Mouse (Mus musculus) heart, adult 9 months (tissue): ENCODE data around the gene Gm20479.

Experiments used
- DNase-seq, 2 experiments: peaks; one replicate each; pipeline ENCODE4 v3.0.0; 2022; ENCODE audit warnings: low spot score in 2 of 2

The Gm20479 gene

DNA sequence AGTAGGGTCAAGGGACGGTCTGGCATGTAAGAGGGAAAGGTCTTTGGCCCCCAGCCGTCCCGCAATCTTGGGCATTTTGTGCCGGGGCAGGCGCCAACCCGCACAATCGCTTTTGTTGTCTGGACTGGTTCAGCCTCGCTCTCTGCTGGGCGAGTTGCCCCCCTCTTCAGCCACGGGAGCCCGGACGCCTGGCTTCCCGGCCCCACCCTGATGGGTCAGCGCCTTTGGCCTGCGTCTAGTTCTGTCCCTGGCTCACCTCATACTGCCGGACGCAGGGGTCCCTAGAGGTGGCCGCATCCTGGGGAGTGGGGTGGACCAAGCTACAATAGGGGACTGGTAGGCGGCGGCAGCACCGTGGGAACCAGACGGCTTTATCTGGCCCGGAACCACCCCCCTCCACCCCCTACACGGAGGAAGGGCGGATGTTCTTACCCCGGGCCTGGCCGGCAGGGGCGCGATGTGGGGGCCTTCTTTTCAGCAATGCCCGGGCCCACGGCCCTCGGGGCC lies 22.8 kb downstream of the Gm20479 start:
- peak; percentile 88 to 91 for DNase-seq

DNA sequence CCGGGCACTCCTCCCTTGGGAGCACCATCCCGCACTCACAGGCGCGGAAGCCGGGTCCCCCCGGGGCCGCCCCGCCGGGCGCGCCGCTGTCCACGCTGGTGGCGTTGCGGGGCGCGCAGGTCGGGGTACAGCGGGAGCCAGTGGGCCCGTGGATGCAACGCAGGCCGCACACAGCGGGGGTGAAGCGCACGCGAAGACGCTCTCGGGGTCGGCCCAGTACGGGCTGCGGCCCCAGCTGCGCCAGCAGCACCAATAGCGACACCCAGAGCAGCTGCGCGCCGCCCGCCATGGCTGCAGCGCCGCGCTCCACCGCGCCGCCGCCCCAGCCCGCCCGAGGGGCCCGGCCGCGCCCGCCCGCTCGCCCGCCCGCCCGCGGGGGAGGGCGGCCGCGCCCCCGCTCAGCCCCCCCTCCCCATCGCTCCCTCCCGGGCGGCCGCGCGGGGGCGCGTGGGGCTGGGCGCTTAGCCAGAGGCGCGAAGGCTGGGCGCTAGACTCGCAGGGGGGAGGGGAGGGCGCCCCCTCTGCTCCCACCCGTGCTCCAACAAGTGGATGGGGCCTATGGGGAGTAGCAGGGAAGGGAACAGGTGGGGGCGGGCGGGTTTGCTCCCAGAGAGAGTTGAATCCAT lies 23.8 kb downstream of the Gm20479 start:
- peak; percentile 59 to 67 for DNase-seq

DNA sequence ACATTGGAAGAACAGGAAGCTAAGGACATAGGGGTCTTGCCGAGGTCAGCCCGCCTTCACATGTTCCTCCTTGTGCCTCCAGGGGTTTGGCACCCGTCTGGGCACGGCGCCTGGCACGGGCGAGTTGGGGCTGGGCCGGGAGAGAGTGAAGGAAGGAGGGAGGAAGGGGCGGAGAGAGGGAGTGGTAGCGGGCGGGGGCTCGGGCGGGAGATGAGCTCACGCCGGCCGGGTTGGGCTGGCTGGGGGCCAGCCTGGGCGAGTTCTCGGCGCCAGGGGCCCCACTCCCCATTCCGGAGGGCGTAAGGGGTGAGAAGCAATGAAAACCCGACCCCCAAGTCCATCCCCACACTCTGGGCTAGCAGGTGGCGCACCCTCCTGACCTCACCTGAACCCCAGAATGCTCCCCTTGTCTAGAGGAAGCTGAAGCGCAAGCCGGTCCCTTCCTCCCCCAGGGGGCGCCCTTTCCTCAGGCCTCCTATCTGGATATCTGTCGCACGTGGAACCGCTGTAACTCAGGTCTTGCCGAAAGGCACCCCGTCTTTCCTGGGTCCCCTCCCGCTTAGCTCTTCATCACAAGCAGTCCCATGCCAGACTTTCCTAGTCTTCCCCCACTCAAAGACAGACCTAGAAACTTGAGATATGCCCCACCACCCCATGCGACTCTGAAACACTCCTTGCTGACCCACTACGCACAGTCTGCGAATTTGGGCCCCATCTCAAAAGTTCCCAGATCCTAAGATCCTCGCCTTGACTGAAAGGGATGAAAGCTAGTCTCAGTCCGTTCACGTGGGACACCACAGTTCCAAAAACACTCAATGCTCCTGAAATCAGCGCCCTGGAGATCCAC lies 24.6 kb downstream of the Gm20479 start:
- DNase-seq: peak; percentile 91 to 94

DNA sequence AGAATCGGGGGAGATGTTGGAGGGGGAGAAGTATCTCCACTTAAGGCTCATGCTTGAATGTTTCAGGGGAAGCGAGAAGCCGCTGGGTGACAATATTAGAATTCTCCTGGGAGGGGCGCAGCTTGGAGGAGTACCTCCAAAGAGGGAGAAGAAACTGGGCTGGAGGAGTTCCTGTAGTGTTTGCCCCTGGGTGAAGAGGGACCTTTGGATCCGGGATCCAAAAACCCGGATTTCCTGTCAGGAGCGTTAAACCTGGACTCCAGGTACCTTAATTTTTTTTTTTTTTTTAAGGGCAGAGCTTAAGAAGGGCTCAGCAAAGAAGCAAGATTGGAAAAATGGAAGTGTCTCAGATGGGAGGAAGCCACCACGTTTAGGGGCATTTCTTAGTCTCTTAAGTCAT lies 25.4 kb downstream of the Gm20479 start:
- DNase-seq: peak in 1 of 2 experiments; percentile 41

DNA sequence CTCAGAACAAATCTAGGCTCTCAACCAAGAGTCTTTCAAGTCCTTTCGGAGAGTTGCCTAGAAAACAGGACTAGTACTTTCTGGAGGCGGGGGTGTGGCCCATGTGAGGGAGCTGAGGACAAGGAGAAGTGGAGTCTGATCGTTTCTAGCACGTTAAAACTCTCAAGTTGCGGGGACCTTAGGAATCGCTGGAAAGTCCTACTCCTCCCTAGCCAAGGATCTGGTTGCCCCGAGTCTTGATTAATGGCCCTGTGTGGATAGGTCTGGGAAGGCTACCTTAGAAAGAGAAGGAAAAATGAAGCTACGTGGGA lies 25.7 kb downstream of the Gm20479 start:
- no peak for DNase-seq

DNA sequence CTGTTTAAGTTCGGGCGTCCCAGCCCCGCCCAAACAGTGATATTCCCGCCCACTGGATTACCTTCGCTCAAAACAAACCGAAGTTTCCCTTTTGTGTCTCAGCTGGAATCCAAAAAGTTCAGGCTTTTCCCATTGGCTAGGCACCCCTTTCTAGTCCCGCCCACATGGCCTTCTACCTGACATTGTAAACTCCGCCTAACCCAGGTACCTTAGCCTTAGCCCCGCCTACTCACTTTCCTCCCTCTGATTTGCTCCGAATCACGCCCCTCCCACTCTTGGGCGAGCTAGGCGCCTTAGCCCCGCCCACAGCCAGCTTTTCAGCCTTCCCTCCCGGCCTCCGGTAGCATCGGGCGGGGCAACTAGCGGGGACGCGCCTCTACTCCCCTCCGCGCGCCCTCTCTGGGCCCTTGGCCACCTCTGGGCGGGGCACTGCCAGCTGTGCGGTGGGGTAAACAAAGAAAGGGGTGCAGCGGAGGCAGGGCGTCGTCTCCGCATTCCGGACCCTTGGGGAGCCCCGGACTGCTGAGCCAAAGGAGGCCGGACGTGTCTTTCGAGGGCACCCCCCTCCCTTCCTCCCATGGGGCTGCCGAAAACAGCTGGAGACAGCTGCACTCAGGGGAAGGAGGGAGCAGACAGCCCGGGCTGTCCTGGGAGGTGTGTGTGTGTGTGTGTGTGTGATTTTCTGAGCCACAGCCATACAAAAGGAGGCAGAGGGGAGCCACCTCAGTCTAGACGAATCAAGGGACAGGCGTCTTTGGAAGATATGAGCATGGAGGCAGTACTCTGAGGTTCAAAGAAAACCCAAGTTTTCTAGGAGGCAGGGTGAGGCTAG lies 26.3 kb downstream of the Gm20479 start:
- peak; percentile 97 to 98 for DNase-seq

DNA sequence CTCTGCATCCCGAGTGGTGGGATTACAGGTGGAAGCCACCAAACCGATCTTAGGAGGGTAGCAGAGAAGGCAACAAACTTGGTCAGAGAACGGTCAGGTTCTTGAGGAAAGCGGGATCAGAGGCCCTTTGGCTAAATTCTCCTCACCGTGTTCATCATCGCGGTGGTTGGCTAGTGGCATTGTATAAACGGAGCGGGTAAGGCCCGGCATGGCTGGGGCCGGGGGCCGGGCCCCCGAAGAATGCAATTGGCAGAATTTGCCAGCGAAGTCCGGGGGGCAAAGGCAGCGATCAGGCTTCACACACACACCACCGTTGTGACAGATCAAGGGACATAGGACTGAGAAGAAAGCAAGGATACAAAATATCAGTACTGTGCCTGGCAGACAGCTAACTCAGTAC lies 27.2 kb downstream of the Gm20479 start:
- no peak for DNase-seq

DNA sequence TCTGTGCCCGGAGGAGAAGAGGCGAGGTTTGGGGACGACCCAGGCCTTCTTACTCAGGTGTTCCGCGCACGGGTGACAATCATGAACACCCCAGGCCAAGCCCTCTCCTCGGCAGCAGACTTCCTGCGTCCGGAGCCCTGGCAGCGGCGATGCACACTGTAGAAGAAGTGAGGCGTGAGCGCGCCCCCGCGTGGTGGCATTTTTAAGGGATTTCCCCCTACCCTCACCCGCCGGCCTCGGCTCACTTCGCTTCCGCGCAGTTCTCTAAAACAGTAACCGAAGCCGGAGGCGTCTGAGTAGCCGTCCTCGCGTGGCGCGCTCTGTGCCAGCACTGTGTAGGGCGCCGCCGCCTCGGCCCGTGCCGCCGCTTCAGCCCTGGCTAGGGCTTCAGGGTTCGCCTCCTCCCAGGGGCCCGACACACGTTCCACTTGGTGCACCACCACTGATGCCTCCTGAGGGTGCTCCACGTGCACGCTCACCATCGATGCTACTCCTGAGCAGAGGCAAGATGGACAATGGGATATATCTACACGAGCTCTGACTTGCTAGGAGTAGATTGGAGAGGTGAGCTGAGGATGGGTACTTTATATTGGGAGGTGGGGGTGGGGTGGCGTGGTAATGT lies 27.8 kb downstream of the Gm20479 start:
- peak; percentile 80 to 82 for DNase-seq

DNA sequence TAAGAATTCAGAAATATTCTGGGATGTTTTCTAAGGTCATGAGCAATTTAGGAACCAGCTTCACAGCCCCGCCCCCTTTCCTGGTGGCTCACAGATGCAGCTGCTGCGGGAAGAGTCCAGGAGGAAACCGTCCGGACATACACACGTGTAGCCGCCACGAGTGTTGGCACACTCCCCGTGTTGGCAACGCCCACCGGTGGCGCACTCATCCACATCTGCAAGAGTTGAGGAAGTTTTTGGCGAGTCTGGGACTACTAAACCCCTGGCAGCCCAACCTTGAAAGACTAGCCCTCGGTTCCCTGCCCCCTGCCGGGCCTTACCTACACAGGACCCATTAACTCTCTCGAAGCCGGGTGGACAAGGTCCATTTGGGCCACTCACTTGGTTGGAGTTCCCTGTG lies 28.6 kb downstream of the Gm20479 start:
- DNase-seq: peak; percentile 83 to 87

DNA sequence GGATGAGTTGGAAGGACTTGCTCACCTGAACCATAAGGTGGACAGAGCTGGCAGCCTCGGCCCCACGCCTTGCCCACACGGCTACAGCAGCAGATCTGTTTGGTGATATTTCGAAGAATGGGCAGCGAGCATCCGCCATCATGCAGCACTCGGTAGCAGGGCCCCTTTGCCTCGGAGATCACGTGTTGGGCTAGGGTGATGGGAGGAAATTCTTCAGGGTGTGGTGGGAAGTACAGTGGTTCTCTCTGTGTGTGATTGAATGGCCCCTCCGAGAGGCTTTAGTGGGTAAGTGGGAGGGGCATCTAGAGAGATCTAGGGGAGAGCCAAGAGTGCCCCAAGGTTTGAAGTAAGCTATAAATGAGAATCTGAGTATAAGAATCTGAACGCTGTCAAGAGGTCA lies 29.1 kb downstream of the Gm20479 start:
- peak in 1 of 2 experiments; percentile 73 for DNase-seq

DNA sequence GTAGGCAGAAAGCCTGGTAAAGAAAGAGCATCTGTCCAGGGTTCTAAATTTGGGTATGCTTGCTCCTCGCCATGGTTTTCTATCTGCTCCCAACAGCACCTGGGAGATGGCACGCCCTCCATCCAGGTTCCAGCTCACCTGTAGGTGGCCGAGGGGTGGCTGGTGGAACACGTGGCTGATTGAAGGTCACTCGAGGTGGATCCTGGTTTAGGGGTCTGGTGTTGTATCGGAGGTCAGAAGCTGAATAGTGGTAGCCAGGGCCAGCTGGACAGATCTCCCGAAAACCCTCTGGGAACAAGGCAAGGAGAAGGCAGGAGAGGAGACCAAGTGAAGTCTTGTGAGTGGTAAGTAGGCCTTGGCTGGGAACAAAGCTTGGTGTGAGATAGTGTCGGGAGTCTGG lies 29.7 kb downstream of the Gm20479 start:
- no peak for DNase-seq

DNA sequence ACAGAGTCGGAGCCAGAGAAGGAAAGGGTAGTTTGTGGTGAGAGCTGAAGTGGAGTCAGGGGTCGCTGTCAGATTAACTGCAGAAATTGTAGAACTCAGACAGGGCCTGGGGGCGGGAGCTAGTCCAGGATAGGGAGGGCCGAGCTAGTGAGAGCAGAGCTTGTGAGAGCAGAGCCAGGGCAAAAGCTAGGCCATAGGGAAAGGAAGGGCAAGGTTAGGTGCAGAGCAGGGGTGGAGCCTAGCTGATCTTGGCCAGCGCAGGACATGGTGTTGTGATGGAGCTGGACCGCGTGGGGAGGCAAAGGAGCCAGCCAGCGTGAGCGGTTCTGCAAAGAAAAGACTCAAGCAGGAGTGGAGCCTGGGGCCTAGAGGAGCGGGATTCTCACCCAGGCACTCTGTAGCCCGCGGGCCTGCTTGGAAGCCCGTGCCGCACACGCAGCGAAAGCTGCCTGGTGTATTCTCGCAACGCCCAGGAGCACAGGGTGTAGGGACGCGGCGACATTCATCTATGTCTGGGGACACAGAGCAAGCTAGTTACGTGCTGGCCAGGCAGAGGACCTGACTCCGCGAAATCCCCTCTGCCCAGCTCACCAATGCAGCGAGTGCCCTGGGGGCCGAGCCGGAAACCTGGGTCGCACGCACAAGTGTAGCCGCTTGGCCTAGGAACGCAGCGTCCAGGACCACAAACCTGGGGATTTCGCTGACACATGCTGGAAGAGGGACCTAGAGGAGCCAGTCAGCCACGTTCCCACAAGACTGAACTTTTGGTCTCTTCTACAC lies 30.9 kb downstream of the Gm20479 start:
- DNase-seq: peak; percentile 68 to 73

DNA sequence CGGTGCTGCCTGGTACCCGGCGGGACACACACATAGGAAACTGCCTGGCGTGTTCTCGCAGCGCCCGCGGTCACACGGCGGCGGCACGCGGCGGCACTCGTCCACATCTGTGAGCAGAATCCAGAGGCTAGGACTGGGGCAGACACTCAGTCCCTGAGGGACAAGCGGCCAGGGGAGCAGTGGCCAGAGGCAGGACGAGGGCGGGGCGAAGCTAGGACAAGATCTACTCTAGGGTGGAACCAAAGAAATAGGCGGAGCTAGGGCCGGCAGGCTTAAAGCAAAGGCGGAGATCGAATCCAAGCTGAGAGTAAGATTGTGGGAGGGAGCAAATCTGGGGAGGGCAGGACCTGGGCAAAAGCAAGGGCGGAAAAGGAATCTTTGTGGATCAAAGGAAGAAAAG lies 31.5 kb downstream of the Gm20479 start:
- peak; percentile 90 to 91 for DNase-seq

DNA sequence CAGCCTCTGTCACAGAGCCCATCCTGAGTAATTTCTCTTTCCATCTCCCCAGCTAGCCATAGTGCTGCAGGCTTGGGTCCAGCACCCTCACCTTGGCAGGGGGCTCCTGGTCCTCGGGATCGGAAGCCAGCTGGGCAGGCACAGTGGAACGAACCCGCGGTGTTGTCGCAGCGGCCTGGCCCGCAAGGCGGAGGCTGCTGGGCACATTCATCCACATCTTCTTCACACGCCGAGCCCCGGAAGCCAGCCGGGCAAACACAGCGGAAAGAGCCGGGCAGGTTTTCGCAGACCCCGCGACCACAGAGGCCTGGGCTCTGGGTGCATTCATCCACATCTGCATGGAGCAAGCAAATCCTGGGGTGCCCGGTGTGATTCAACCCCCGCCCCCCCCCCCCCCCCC lies 32.3 kb downstream of the Gm20479 start:
- no peak for DNase-seq

DNA sequence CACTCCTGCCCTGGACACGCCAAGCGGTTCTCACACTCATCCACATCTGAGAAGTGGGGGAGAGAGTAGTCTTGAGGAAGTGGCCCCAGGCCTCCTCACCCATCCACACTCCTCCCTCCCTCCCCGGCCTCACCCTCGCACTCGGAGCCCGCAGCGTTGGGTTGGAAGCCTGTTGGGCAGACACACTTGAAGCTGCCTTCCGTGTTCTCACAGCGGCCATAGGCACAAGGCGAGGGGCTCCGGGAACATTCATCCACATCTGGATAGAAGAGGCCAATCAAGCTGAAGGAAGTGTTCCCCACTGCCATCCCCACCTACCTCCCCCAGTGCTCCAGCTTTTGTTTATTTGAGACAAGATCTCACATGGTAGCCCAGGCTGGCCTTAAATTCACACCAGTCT lies 33.1 kb downstream of the Gm20479 start:
- DNase-seq: no peak

DNA sequence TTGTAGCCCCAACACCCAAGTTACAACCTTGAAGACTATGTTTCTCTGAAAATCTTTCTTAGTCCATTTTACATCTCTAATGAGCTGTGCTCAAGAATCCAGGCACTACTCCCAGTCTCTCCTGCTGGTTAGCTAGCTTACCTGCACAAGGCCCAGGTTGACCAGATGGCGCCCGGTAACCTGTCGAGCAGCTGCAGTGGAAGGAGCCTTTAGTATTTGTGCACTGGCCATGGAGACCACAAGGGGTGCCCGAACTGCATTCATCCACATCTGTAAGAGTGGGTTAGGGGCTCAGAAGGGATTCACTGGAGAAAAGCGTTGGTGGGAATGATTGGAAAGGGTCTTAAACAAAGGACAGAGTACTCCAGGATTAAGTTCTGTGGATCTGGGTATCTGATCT lies 34.2 kb downstream of the Gm20479 start:
- no peak for DNase-seq

DNA sequence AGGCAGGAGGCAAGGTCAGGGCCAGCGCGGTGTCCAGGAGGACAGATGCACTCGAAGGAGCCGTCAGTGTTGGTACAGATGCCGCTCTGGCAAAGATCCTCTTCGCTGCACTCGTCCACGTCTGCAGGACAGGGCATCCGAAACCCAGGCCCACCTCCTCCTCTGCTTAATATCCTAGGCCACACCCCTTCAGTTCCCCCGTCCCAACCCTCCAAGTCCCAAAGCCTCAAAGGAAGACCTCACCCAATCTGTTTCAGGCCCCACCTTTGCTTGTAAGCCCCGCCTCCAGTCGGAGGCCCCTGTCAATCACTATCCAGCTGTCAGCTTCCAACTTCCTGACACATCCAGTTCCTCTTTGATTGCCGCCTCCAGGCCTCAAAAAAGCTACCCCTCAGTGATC lies 34.9 kb downstream of the Gm20479 start:
- no peak for DNase-seq

DNA sequence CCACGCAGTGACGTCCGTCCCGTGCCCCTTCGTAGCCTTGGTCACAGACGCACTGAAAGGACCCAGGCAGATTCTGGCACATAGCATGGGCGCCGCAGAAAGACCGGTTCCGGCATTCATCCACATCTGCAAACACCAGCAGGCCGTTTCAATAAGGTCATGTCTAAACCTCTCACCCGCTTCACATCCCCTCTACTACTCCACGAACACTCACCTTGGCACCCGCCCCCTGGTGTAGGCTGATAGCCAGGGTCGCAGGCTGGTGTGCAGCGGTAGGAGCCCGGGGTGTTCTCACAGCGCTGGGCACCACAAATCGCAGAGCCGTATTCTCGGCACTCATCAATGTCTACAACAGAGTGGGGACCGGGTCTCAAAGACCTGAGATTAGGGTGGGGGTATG lies 37.8 kb downstream of the Gm20479 start:
- DNase-seq: no peak

DNA sequence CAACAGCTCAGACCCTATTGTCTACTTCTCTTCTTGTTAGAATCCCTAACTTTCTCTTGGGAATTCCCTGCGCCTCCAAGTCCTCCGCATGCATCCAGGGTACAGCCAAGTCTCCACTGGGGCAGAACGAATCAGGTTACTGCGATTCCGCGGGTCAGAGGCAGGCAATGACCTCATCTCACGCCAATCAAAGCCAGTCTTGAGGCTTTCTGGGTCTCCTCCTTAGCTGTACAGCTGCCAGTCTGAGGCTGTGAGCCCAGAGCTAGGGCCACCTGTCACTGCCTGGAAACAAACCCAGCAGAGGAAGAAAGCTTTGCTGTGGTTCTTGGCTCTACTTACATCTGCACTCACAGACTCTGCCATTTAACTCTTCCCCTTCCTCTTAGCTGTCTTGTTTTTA lies 41.3 kb downstream of the Gm20479 start:
- DNase-seq: peak; percentile 75 to 83

DNA sequence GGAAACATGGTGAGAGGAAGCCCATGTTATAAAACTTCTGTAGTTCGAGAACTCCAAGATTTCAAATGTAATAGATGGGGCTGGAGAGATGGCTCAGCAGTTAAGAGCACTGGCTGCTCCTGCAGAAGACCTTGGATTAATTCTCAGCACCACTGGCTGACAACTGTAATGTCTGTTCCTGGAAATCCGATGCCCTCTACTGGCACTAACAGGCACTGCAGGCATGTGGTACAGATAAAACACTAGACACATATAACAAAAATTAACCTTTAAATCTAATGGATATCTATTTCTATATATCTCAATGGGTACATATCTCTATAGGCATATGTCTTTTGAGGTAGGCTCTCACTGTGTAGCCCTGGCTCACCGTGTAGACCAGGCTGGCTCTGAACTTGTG lies 42.8 kb downstream of the Gm20479 start:
- no peak for DNase-seq

DNA sequence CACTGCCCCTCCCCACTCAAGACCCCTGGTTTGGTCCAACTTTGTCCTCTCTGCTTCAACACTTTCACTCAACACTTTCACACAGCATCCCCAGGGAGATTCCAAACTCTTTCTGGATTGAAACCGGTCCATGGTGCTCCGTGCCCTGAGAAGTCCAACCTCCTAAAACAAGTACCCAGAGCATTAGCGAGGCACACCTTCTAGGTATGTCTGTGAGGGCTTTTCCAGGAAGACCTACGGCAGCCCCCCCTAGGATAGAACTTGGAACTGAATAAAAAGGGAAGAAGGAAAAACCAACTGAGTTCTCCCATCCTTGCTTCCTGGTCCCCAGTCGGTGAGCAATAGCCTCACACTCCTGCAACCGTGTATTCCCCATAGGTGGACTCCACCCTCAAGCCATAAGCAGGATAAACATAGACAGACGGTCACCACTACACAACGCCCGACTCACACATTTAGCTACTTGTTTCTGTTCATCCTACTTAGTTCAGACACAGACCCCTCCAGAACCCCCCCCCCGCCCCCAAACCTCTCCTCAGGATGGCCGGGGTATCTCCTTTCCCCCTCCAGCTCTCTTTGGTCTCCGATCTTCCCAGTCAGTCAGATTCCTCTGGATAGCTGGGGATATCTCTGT lies 45.5 kb downstream of the Gm20479 start:
- DNase-seq: no peak
